Mouse (Mus musculus) forelimb bud, embryonic 11.5 days (tissue): ENCODE results near the gene Ets1.

Source experiments
- DNase-seq: peaks from one replicate; pipeline ENCODE4 v3.0.0-alpha.2; 2012; ENCODE audit warnings: low read depth, low spot score

Ets1 gene

DNA sequence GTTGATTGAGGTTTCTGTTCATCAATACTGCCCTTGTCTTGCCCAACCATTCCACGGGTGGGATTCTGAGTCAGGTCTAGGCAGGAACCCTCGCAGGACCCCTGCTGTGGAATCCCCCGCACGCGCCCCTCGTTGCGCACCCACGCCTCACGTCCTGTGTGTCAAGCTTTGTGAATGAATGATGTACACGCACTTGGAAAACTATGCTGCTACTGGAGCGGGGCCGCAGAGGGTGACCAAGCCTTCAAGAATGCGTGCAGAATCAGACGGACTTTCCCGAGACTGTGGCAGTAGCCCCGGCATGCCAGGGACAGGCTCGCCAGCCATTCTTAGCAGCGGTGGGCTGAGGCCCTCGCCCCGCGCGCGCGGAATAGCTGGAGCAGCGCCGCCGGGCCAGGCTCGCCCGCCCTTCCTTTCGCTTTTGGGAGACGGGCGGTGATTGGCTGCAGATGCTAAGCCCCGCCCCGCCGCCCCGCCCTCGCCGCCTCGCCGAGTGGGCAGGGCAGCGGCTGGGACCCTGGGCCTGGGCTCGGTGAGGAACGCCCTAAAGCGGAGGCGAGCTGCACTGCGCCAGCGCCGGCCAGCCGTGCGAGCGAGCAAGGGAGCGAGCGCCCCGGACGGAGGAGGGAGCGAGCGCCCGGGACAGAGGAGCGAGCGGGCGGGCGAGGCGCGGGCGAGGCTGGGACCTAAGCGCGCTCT lies 59.6 kb downstream of the Ets1 start:
- DNase-seq, result peak; percentile 86

DNA sequence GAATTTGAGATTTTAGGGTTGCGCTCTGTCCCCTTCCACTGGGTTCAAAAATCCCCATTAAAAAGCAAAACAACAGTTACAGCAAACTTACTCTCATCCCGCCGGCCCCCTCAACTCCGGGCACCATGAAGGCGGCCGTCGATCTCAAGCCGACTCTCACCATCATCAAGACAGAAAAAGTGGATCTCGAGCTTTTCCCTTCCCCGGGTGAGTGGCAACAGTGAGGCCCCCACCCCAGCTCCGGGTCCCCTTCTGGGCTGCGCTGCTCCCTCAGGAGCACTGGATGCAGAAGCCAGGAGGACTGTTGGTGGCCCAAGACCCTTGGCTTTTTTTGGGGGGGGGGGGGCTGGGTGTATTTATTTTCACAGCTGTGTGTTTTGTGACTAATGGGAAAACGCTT lies 60.2 kb downstream of the Ets1 start:
- DNase-seq, result no peak

DNA sequence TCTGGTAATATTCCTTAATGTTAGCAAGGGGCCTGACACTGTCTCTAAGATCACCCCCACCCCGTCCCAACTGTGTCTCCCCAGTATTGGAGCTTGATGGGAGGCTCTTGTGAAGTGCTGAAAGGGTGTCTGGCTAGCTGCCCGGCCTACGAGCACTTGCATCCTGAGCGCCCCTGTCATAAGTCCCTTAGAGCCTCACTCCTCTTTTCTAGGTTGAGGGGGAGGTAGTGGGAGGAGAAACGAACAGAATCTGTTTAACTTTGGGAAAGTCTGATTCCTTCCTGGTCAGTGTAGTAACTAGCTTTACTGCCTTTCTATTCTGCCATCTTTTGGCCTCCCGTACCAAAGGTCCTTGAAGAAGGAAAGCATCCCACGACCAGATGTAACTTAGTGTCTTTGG lies 60.7 kb downstream of the Ets1 start:
- DNase-seq, result no peak

DNA sequence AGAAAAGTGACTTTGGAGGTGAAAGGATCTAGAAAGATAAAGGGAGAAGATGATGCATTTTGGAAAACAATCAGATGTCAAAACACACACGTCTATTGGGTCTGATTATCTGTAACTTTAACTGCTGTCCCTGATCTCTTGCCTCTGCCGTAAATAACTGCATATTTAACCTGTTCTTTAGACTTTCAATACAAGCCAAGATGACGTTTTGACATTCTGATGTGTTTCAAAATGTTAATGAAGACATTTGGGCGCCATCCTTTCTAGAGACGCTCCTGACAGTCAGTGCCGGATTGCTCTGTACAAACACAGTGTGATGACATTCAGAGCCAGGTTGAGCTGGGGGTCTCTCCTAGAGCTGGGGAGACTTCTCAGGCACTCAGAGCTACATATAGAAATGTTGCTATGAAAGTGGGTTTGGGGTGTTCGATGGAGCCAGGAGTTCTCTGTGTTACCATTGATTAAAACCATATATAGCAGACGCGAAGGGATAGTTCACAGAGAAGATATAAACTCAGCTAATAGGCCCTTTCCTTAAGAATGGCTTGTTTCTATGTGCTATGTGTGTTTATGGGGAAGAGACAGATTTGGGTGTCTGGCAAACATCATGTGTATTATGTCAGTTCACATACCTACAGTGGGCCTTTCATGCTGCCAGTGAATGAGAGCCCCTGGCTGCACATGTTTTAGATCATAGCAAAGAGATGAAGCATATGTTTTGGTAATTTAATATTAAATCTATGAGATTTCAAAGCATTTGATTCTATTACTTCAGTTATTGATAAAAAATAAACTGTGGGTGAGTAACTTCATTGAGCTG lies 61.5 kb downstream of the Ets1 start:
- no peak for DNase-seq

DNA sequence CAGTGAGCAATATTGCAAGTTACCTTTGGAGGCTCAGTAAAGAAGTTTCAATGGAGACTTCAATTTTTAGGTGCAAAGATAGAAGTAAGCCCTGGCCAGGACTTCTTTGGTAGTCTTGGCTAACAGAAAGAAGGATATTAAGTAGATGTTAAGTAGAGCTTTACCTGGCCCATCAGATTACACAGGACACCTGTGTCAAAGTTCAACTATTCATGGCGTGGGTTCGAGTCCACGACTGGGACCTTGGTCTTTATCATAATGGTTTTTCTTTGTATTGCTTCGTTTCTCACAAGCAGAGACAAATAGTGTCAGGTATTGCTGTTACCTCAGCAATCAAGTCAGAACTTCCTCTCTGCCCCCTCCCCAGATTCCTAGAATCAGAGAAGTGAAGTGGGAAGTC lies 62.7 kb downstream of the Ets1 start:
- no peak for DNase-seq

GRCm38 (mm10) chr9:32699391-32699841 lies 63.4 kb downstream of the Ets1 start:
- no peak for DNase-seq

GRCm38 (mm10) chr9:32700091-32700905 lies 64.3 kb downstream of the Ets1 start:
- DNase-seq, result no peak

GRCm38 (mm10) chr9:32701126-32701997 lies 65.3 kb downstream of the Ets1 start:
- DNase-seq, result no peak

GRCm38 (mm10) chr9:32701998-32702305 lies 65.9 kb downstream of the Ets1 start:
- no peak for DNase-seq

- no peak for DNase-seq
Measured at GRCm38 (mm10) chr9:32702836-32703395, 66.9 kb downstream of the Ets1 start.

DNA sequence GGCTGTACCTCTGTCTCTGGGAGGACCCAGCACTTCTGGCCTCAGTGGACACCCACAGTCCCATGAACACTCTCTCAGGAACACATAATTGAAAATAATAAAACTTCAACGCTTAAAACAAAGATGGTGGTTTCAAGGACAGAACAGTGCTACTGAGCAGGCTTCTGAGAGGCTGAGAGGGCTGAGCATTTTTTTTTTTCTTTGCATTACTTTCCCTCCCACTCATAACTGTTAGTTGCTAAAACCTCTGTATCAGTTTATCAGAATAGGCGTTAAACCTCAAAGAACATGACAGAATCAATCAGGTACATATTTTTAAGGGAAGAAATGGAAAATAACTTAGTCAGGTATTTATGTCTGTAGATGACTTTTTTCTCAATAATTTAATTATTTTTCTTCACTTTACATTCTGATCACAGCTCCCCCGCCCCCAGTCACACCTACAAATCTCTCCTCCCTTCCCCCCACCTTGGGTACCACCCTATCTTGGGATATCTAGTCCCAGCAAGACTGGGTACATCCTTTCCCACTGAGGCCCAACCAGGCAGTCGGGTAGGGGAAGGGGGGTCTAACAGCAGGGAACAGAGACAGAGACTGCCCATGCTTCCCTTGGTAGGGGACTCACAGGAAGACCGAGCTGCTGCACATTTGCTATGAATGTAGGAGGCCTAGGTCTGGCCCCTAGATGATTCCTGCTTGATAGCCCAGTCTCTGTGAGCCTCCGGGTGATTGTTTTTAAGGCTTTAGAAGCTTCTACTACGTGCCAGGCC lies 68.1 kb downstream of the Ets1 start:
- DNase-seq, result no peak

DNA sequence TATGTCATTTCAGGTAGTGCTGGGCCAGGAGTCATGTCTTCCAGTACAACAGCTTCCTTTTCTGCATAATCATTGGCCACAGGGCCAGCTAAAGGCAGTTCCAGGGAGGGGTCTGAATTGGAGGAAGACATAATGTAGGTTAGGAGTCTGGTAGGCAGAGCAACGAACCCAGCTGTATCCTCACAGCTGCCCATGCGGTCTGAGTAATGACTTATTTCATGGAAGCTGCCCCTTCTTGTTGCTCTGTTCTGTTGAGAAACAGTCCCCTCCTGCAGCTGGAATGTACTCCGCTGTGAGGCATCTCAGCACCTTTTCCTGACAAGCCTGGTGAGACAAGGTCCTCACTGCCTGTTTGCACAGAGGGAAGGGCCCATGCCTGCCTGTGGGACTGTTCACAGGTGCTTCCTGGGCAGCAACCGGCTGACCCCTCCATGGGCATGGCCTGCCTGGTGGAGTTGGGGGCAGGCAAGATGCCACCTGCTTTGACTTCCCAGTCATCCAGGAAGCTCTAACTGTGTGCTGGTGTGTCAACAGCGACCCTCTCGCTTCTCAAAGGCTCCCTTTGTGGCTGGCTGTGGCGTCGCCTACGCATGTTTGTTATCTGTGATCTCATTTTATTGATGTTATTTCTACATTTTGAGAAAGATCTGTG lies 69.9 kb downstream of the Ets1 start:
- no peak for DNase-seq

GRCm38 (mm10) chr9:32707436-32707835 lies 71.4 kb downstream of the Ets1 start:
- no peak for DNase-seq

DNA sequence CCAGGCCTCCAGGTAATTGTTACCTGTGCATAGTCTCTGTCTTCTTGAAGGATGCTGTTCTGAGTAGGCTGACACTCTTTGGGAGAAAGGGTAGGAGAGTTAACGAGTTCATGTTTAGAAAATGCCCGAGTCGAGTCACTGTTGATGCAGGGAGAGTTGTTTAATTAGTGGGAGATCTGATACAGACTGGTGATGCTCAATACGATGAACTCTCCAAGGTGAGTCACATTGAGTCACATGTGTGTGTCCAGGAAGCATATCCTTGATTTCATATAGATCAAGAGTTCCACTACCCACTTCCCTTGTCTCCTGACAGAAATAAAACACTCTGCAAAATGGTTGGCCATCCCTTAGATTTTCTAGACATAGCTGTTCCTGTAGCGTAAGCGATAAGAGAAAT lies 72.5 kb downstream of the Ets1 start:
- DNase-seq, result no peak

DNA sequence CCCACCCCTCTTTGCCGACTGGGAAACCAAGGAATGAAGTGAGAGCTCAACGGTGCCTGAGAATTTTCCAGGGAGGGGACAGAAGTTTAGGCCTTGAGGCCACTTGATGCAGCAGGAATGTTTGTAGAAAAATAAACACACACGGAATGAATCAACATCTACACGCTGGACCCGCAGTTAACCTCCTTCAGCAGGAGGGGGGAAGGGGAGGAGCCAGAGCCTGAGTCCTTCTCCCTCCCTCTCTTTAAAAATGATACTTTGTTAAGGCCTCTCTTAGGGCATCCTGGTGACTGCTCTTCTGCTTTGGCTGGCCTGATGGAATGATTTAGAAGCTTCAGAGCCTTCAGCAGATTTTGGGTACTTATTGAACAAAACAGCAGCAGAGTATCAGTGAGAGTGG lies 73.3 kb downstream of the Ets1 start:
- DNase-seq, result no peak

DNA sequence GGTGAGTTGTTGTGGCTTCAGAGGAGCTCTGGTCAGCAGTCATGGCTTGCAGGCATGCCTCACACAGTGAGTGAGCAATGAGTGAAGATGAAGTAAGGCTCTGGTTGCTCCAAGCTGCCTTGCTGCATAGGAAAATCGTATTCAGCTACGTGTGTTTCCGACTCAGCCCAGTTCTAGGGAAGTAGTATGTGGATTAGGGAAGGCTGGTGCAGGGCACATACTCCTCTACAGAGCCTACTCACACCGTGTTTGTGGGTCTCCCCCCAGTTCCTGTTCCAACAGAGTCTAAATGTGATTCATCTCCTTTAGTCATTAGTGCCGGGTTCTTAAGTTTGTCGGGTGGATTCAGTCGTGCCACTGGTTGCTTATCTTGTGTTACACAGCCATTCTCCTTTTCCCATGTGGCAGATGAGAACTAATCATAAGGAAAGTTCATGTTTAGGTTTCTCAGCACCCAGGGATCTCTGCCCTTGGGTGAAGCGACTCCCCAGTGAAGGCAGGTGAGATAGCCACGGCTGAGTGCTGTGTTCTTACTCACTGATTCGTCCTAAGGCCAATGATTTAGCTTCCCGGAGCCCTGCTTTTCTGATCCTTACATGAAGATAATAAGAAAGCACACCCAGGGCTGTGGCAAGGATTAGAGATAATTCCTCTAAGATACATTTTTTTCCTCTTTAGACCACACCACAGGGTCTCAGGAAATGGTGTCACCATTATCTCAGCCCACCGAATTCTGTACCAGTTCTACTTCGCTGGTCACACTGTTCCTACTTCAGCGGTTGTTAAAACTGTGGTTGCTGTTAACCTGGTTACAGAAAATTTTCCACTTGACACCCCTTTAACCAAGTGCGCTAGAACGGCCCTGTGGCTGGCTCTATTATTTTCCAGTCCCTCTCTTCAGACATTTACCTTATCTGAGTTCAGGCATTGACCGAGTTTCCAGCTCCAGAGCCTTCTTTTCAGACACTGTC lies 74.0 kb downstream of the Ets1 start:
- no peak for DNase-seq

GRCm38 (mm10) chr9:32710987-32711652 lies 75.1 kb downstream of the Ets1 start:
- DNase-seq, result no peak

DNA sequence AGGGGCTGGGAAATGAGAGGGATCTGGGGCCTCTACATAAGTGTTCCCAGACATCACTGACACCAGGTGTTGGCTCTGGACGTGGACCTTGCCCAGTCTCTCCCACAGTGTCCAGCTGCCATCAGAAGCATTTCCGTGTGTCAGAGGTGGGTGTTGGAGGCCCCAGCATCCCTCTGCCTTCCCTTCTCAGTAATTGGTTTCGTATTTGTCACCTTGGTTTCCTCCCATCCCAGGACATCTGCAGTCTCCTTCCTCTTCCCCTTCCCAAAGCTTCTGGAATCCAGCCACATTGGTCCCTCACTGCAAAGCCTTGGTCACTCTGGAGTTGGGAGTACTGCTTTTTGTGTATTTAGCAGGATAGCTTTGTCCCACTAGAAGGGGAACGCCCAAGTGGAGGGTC lies 75.7 kb downstream of the Ets1 start:
- DNase-seq, result no peak
